ENCODE assay signal across 8 mouse cellular contexts in the genomic region with DNA sequence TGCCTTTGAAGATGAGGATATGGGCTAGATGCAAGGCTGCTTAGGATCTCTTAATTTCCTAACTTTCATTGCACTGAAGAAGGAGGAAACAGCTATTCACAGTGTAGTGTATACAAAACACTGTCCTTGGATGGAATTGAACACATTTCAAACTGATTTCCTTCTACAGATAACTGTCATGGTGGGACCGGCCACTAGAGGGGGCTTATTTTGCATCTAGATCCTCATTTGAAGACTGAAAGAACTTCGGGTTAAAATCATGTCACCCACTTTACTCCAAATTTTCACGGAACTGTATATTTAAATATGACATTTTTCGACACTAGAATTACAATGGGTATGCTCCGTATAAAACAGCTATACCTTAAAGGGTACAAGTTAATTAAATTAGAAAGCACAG. TPM values are rescaled to one million over a fixed set of nuclear protein-coding genes. Genes with fewer than 3 reads are reported as not detected.
DNase-seq lines count a peak whose midpoint lies in the region; ATAC-seq and TF ChIP-seq lines count a peak whose summit lies in the region.

No protein-coding gene starts in this region.

- no peak overlapping the region for H3K4me3 ChIP-seq in heart, embryonic 11.5 days (ENCODE audit: low read depth, low read length)
- H3K4me3 ChIP-seq in intestine, postnatal 0 days (ENCODE audit: low read depth, low read length): peak overlapping the region; percentile 80; the same call in 1 of the 2 replicates

- intact Hi-C loops in left cerebral cortex, postnatal 25 days (cut with DNase I): loop anchor here (2.0 to 10.0 kb wide), 2 partner anchors 143 to 299 kb away; no protein-coding TSS in a partner anchor

- no peak overlapping the region for H3K4me2 ChIP-seq in heart, embryonic 11.5 days
- peak overlapping the region; percentile 87 for H3K4me2 ChIP-seq in intestine, postnatal 0 days (replicated peaks; ENCODE audit: low read depth)

- 0 out of 2 replicates have a peak, but pooled peaks cover 7% of the 10 kb centered on the region for H3K27me3 ChIP-seq in heart, embryonic 11.5 days (ENCODE audit: control insufficient read depth, insufficient read depth, low read length)
- H3K27me3 ChIP-seq in intestine, postnatal 0 days (replicated peaks; ENCODE audit: control insufficient read depth, insufficient read depth, low read length): no peaks in the 10 kb centered on the region
- H3K27me3 ChIP-seq in splenic B cell, adult 2 months (ENCODE audit: control insufficient read depth, insufficient read depth, low read length, poor library complexity, severe bottlenecking): no peaks in the 10 kb centered on the region

- H3K9me3 ChIP-seq in heart, embryonic 11.5 days (replicated peaks; ENCODE audit: control insufficient read depth, low read length): no peaks in the 10 kb centered on the region
- H3K9me3 ChIP-seq in intestine, postnatal 0 days (ENCODE audit: control insufficient read depth): no peaks in the 10 kb centered on the region

- peak; percentile 86 for DNase-seq in heart, adult 11 months
- DNase-seq in brain, embryonic 14.5 days (ENCODE audit: low read depth): peak; percentile 79
- DNase-seq in left cerebral cortex, postnatal 25 days (ENCODE audit: low spot score in 2 of 2): peak; percentile 76 to 82
- DNase-seq in splenic B cell, adult 2 months (ENCODE audit: low read depth, low spot score): peak; percentile 84

- ATAC-seq in heart, embryonic 11.5 days (replicated peaks; ENCODE audit: insufficient number of reproducible peaks, low FRiP score, low TSS enrichment): no peak
- 0 out of 2 replicates have a peak, but pooled peaks have one; percentile 35 for ATAC-seq in frontal cortex, adult (ENCODE audit: low TSS enrichment)
- ATAC-seq in intestine, postnatal 0 days: no peak
- peak; percentile 51; the same call in 1 of the 2 replicates for ATAC-seq in monocyte, adult 5-6 weeks (replicated peaks; ENCODE audit: insufficient number of reproducible peaks, low FRiP score, low TSS enrichment, poor library complexity, severe bottlenecking)

- 18% methylated on average over 5 of the region's 5 CpGs for WGBS in heart, embryonic 11.5 days (ENCODE audit: insufficient replicate concordance)
- 17% methylated on average over 5 of the region's 5 CpGs for WGBS in intestine, postnatal 0 days

- H3K9ac ChIP-seq in heart, embryonic 11.5 days (ENCODE audit: low read depth, low read length): no peak overlapping the region
- H3K9ac ChIP-seq in intestine, postnatal 0 days (ENCODE audit: low read depth, low read length): no peak overlapping the region

- H3K36me3 ChIP-seq in heart, embryonic 11.5 days (ENCODE audit: control insufficient read depth, insufficient read depth, low read length): no peaks in the 10 kb centered on the region
- 0 out of 2 replicates have a peak, but pooled peaks cover 3% of the 10 kb centered on the region for H3K36me3 ChIP-seq in intestine, postnatal 0 days (ENCODE audit: control insufficient read depth, insufficient read depth)
- H3K36me3 ChIP-seq in splenic B cell, adult 2 months (ENCODE audit: control insufficient read depth, insufficient read depth, low read length, poor library complexity, severe bottlenecking): 0 out of 2 replicates have a peak, but pooled peaks cover 3% of the 10 kb centered on the region

- H3K27ac ChIP-seq in heart, embryonic 11.5 days (ENCODE audit: low read depth, low read length): no peak overlapping the region
- H3K27ac ChIP-seq in intestine, postnatal 0 days (ENCODE audit: low read depth, low read length): no peak overlapping the region

- TF ChIP-seq CTCF in brain, embryonic 14.5 days (IDR thresholded peaks at IDR 0.05; ENCODE audit: borderline replicate concordance, extremely low read depth, insufficient read depth, insufficient read length): peak; percentile 58
- peak; percentile 77 for TF ChIP-seq CTCF in intestine, postnatal 0 days (IDR thresholded peaks at IDR 0.05; ENCODE audit: low read depth)

- TF ChIP-seq POLR2A in brain, embryonic 14.5 days (IDR thresholded peaks at IDR 0.05; ENCODE audit: borderline replicate concordance, extremely low read depth, insufficient read depth, insufficient read length, poor library complexity, severe bottlenecking): no peak

- no peaks in the 10 kb centered on the region for H3K4me1 ChIP-seq in heart, embryonic 11.5 days (ENCODE audit: control insufficient read depth, insufficient read depth, low read length)
- H3K4me1 ChIP-seq in intestine, postnatal 0 days (replicated peaks; ENCODE audit: control insufficient read depth, insufficient read depth, low read length): no peaks in the 10 kb centered on the region

RNA-seq across cellular contexts. Expression of a gene that starts 2.7 kb away (rescaled TPM):
- 1.8 and 2.2 TPM in 2 replicates for polyA plus RNA-seq in heart, embryonic 11.5 days (2014; fragmentation: Nextera tagmentation; extraction: Ambion mirVana)
- polyA plus RNA-seq in brain, embryonic 14.5 days (2012; rRNA removed): 2.2 and 3.7 TPM in 2 replicates
- 4.6 and 4.7 TPM in 2 replicates for polyA plus RNA-seq in intestine, postnatal 0 days (2015; fragmentation: Nextera tagmentation; extraction: Ambion mirVana)
- total RNA-seq in left cerebral cortex, postnatal 25 days (2021): 1 to 10 TPM; 9.4 to 9.5 TPM
- total RNA-seq in monocyte, adult 5-6 weeks (2017): 8.4 to 36.3 TPM (median 31.8 TPM) in 3 replicates

Comparison
In these comparisons a context has a peak if more than half of its experiments do, and no peak if none do; other contexts are left out.
1. ATAC-seq: peak in frontal cortex, adult (single experiment) and monocyte, adult 5-6 weeks (single experiment); none in heart, embryonic 11.5 days (single experiment) and intestine, postnatal 0 days (single experiment).
2. Peak in every context shown above with its lines, with median percentiles within 50 percentile points of each other: DNase-seq.